Comparison of ENCODE assay signal across 28 mouse cellular contexts in genomic region chr10:57663758-57664157, GRCm38 (mm10). TPM values are rescaled to one million over a fixed set of nuclear protein-coding genes. Genes with fewer than 3 reads are reported as not detected.
DNase-seq lines count a peak whose midpoint lies in the region; ATAC-seq and TF ChIP-seq lines count a peak whose summit lies in the region.
"Had no signal": no experiment of that assay in that cellular context is flagged by ENCODE, and none has a peak within 500 bp of the region (broad histone marks: within the 10 kb centered on the region; RNA-seq: fewer than 3 reads in every experiment).

No protein-coding gene starts in this region.

- no peaks in the 10 kb centered on the region for H3K36me3 ChIP-seq in hindbrain, embryonic 16.5 days (ENCODE audit: control insufficient read depth, insufficient read depth, low read length)
- no peaks in the 10 kb centered on the region for H3K36me3 ChIP-seq in hindbrain, embryonic 10.5 days
- H3K36me3 ChIP-seq: heart, embryonic 10.5 days; heart, embryonic 15.5 days; limb, embryonic 13.5 days; liver, embryonic 12.5 days; neural tube, embryonic 13.5 days had no signal

- TF ChIP-seq CTCF in cerebellum, adult 2 months (IDR thresholded peaks at IDR 0.05; ENCODE audit: borderline replicate concordance, insufficient read depth, low read depth, low read length): peak; percentile 28; the same call in 1 of the 2 replicates
- TF ChIP-seq CTCF in layer of hippocampus, adult 2 months (conservative IDR thresholded peaks at IDR 0.05): no peak

- H3K27me3 ChIP-seq in hindbrain, embryonic 16.5 days (replicated peaks; ENCODE audit: control insufficient read depth, insufficient read depth, low read length): no peaks in the 10 kb centered on the region
- no peaks in the 10 kb centered on the region for H3K27me3 ChIP-seq in hindbrain, embryonic 10.5 days (ENCODE audit: insufficient read depth, poor library complexity, severe bottlenecking)
- no peaks in the 10 kb centered on the region for H3K27me3 ChIP-seq in cerebellum, adult 2 months (ENCODE audit: control insufficient read depth, insufficient read depth, low read length)
- H3K27me3 ChIP-seq: forebrain, embryonic 13.5 days; heart, embryonic 15.5 days; limb, embryonic 13.5 days; liver, embryonic 12.5 days; neural tube, embryonic 13.5 days had no signal

- H3K4me3 ChIP-seq in hindbrain, embryonic 16.5 days (ENCODE audit: low read length): no peak overlapping the region
- no peak overlapping the region for H3K4me3 ChIP-seq in hindbrain, embryonic 10.5 days
- no peak overlapping the region for H3K4me3 ChIP-seq in cerebellum, adult 2 months (replicated peaks; ENCODE audit: insufficient read depth, low read depth, low read length)
- no peak overlapping the region for H3K4me3 ChIP-seq in layer of hippocampus, adult 2 months
- H3K4me3 ChIP-seq: forebrain, embryonic 13.5 days; heart, embryonic 10.5 days; heart, embryonic 15.5 days; limb, embryonic 13.5 days; liver, embryonic 12.5 days; neural tube, embryonic 13.5 days had no signal

- peak; percentile 48; the same call in 1 of the 2 replicates for ATAC-seq in hindbrain, embryonic 16.5 days
- ATAC-seq in cerebellum, adult (ENCODE audit: insufficient number of reproducible peaks, low FRiP score, low TSS enrichment): peak; percentile 95
- ATAC-seq: forebrain, embryonic 13.5 days; intestine, embryonic 16.5 days; liver, embryonic 12.5 days; liver, postnatal 0 days; Patski had no signal

- no peak overlapping the region for H3K4me2 ChIP-seq in hindbrain, embryonic 16.5 days (ENCODE audit: low read length)
- H3K4me2 ChIP-seq: forebrain, embryonic 13.5 days; heart, embryonic 15.5 days; limb, embryonic 13.5 days; liver, embryonic 12.5 days; midbrain, embryonic 11.5 days; neural tube, embryonic 13.5 days had no signal

- no peaks in the 10 kb centered on the region for H3K9me3 ChIP-seq in hindbrain, embryonic 16.5 days (ENCODE audit: control insufficient read depth, low read length)
- no peaks in the 10 kb centered on the region for H3K9me3 ChIP-seq in hindbrain, embryonic 10.5 days
- H3K9me3 ChIP-seq: forebrain, embryonic 13.5 days; heart, embryonic 10.5 days; heart, embryonic 15.5 days; limb, embryonic 13.5 days; liver, embryonic 12.5 days; neural tube, embryonic 13.5 days had no signal

- 91% methylated on average over 1 of the region's 1 CpGs for WGBS in hindbrain, embryonic 16.5 days
- WGBS in hindbrain, embryonic 10.5 days: 92% methylated on average over 1 of the region's 1 CpGs
- WGBS in cerebellum, adult 2 months: 6% methylated on average over 1 of the region's 1 CpGs

- DNase-seq in hindbrain, embryonic 10.5 days (ENCODE audit: low spot score): no peak
- peak; percentile 98 to 99 for DNase-seq in cerebellum, adult 2 months
- peak; percentile 96 to 99 for DNase-seq in cerebellum, postnatal 14 days
- no peak for DNase-seq in layer of hippocampus, adult 2 months (ENCODE audit: low spot score in 2 of 2)
- DNase-seq in adipocyte (ENCODE audit: low spot score) (no peak), liver (no peak)
- DNase-seq: gastrocnemius, postnatal 25 days; heart, adult 11 months; kidney, adult 8-10 months; kidney, postnatal 4 days; liver, postnatal 0 days; lung, postnatal 36 days; spleen, adult 18-20 months; thymus, adult 18-20 months; thymus, postnatal 25 days had no signal

- no peak overlapping the region for H3K27ac ChIP-seq in hindbrain, embryonic 16.5 days (ENCODE audit: low read depth, low read length)
- H3K27ac ChIP-seq in hindbrain, embryonic 10.5 days: no peak overlapping the region
- peak overlapping the region; percentile 88; the same call in 1 of the 2 replicates for H3K27ac ChIP-seq in cerebellum, adult 2 months (ENCODE audit: insufficient read depth, low read length)
- H3K27ac ChIP-seq in layer of hippocampus, adult 2 months: no peak overlapping the region
- H3K27ac ChIP-seq: forebrain, embryonic 13.5 days; heart, embryonic 10.5 days; heart, embryonic 15.5 days; kidney, postnatal 0 days; limb, embryonic 13.5 days; liver, embryonic 12.5 days; neural tube, embryonic 13.5 days had no signal

- no peaks in the 10 kb centered on the region for H3K4me1 ChIP-seq in hindbrain, embryonic 16.5 days (ENCODE audit: control insufficient read depth, insufficient read depth, low read depth, low read length)
- no peaks in the 10 kb centered on the region for H3K4me1 ChIP-seq in hindbrain, embryonic 10.5 days (replicated peaks)
- peaks cover 25% of the 10 kb centered on the region; the same call in 1 of the 2 replicates for H3K4me1 ChIP-seq in cerebellum, adult 2 months (ENCODE audit: control insufficient read depth, insufficient read depth, low read length)
- H3K4me1 ChIP-seq: forebrain, embryonic 13.5 days; heart, embryonic 10.5 days; heart, embryonic 15.5 days; limb, embryonic 13.5 days; liver, embryonic 12.5 days; neural tube, embryonic 13.5 days had no signal

- no peak for TF ChIP-seq POLR2A in cerebellum, adult 2 months (IDR thresholded peaks at IDR 0.05; ENCODE audit: borderline replicate concordance, insufficient read depth, low read length)

- no peak overlapping the region for H3K9ac ChIP-seq in hindbrain, embryonic 16.5 days (ENCODE audit: low read depth, low read length)
- H3K9ac ChIP-seq: forebrain, embryonic 13.5 days; heart, embryonic 15.5 days; limb, embryonic 13.5 days; liver, embryonic 12.5 days; liver, postnatal 0 days; neural tube, embryonic 13.5 days had no signal

RNA-seq across cellular contexts. Expression of gene Pkib, which starts 32.0 kb away (rescaled TPM):
- polyA plus RNA-seq in hindbrain, embryonic 16.5 days (2015; fragmentation: Nextera tagmentation; extraction: Ambion mirVana): 6.0 and 7.2 TPM in 2 replicates
- 1.8 and 2.4 TPM in 2 replicates for polyA plus RNA-seq in hindbrain, embryonic 10.5 days (2016; fragmentation: Nextera tagmentation; extraction: Ambion mirVana)
- 89.3 and 98.1 TPM in 2 replicates for polyA plus RNA-seq in cerebellum, adult 2 months (2012; rRNA removed)
- 10 to 100 TPM; 11.9 to 17.8 TPM for total RNA-seq in layer of hippocampus, adult 2 months (2021)
- total RNA-seq: gastrocnemius, postnatal 25 days; MEL had no signal

Comparison
In these comparisons a context has a peak if more than half of its experiments do, and no peak if none do; other contexts are left out.
1. DNase-seq: peak in cerebellum, adult 2 months (2 of 2) and cerebellum, postnatal 14 days (2 of 2); none in hindbrain, embryonic 10.5 days (single experiment), layer of hippocampus, adult 2 months (0 of 2), adipocyte (single experiment) and liver (single experiment).
2. RNA of gene Pkib, which starts 32.0 kb away (polyA plus RNA-seq): 89.3 to 98.1 TPM in cerebellum, adult 2 months; 6.0 to 7.2 TPM in hindbrain, embryonic 16.5 days and 1.8 to 2.4 TPM in hindbrain, embryonic 10.5 days; every median in the first group is over 10 times any median in the second.